Mouse (Mus musculus): ENCODE data around the gene Llgl2.
"Not testable (repeated sequence)": the region's sequence is repeated elsewhere in the genome, so short reads cannot be mapped to it uniquely, and the experiment has no call there.

The Llgl2 gene

GRCm38 (mm10) chr11:115833021-115833513 is 9.2 kb downstream of the Llgl2 start:
- no peak for DNase-seq (ENCODE audit: low spot score in 2 of 2)

- no peak for DNase-seq (ENCODE audit: low spot score in 2 of 2)
Observed at GRCm38 (mm10) chr11:115834033-115834432, 10.2 kb downstream of the Llgl2 start.

GRCm38 (mm10) chr11:115836656-115837395 is 13.0 kb downstream of the Llgl2 start:
- no peak for DNase-seq (ENCODE audit: low spot score in 2 of 2)

GRCm38 (mm10) chr11:115837606-115838345 is 13.9 kb downstream of the Llgl2 start:
- no peak for DNase-seq (ENCODE audit: low spot score in 2 of 2)

GRCm38 (mm10) chr11:115838895-115839311 is 15.1 kb downstream of the Llgl2 start:
- DNase-seq (ENCODE audit: low spot score in 2 of 2): no peak

GRCm38 (mm10) chr11:115839732-115840131 is 15.9 kb downstream of the Llgl2 start:
- no peak for DNase-seq (ENCODE audit: low spot score in 2 of 2)

- no peak for DNase-seq (ENCODE audit: low spot score in 2 of 2)
Observed at GRCm38 (mm10) chr11:115841044-115841443, 17.2 kb downstream of the Llgl2 start.

GRCm38 (mm10) chr11:115841961-115842550 is 18.2 kb downstream of the Llgl2 start:
- no peak for DNase-seq (ENCODE audit: low spot score in 2 of 2)

- no peak for DNase-seq (ENCODE audit: low spot score in 2 of 2)
Observed at GRCm38 (mm10) chr11:115843141-115843890, 19.5 kb downstream of the Llgl2 start.

GRCm38 (mm10) chr11:115843891-115844239 is 20.0 kb downstream of the Llgl2 start:
- DNase-seq (ENCODE audit: low spot score in 2 of 2): no peak

- DNase-seq (ENCODE audit: low spot score in 2 of 2): no peak
Observed at GRCm38 (mm10) chr11:115844240-115844639, 20.4 kb downstream of the Llgl2 start.

- DNase-seq (ENCODE audit: low spot score in 2 of 2): no peak
Observed at GRCm38 (mm10) chr11:115845819-115846218, 22.0 kb downstream of the Llgl2 start.

GRCm38 (mm10) chr11:115854674-115855073 is 30.8 kb downstream of the Llgl2 start:
- peak in 1 of 2 experiments; percentile 17 for DNase-seq (ENCODE audit: low spot score in 2 of 2)

GRCm38 (mm10) chr11:115857146-115857545 is 33.3 kb downstream of the Llgl2 start:
- DNase-seq (ENCODE audit: low spot score in 2 of 2): not testable (repeated sequence)

- no peak for DNase-seq (ENCODE audit: low spot score in 2 of 2)
Observed at GRCm38 (mm10) chr11:115857936-115858335, 34.1 kb downstream of the Llgl2 start.

- no peak for DNase-seq (ENCODE audit: low spot score in 2 of 2)
Observed at GRCm38 (mm10) chr11:115858354-115858753, 34.5 kb downstream of the Llgl2 start, which contains the start of gene Myo15b. Myo15b (plus strand) TSS chr11:115858406.

- peak; percentile 7 to 54 for DNase-seq (ENCODE audit: low spot score in 2 of 2)
Observed at GRCm38 (mm10) chr11:115859143-115859945, 35.5 kb downstream of the Llgl2 start.

GRCm38 (mm10) chr11:115863895-115864294 is 40.0 kb downstream of the Llgl2 start:
- no peak for DNase-seq (ENCODE audit: low spot score in 2 of 2)

- DNase-seq (ENCODE audit: low spot score in 2 of 2): no peak
Observed at GRCm38 (mm10) chr11:115869393-115869792, 45.5 kb downstream of the Llgl2 start.

- no peak for DNase-seq (ENCODE audit: low spot score in 2 of 2)
Observed at GRCm38 (mm10) chr11:115872437-115872836, 48.6 kb downstream of the Llgl2 start.

GRCm38 (mm10) chr11:115875935-115876334 is 52.1 kb downstream of the Llgl2 start:
- no peak for DNase-seq (ENCODE audit: low spot score in 2 of 2)
